Mouse (Mus musculus) neural tube, embryonic 15.5 days (tissue): ENCODE data around the gene Tex101. TPM values are rescaled to one million over a fixed set of nuclear protein-coding genes. Genes with fewer than 3 reads are reported as not detected.

Source experiments
- ATAC-seq: fragments of 200-750 bp; cut with Nextera tagmentation; 2 replicates; pipeline ENCODE4 v1.8.0; 2017; ENCODE audit warnings: mild to moderate bottlenecking, moderate TSS enrichment, moderate library complexity; ENCODE audit not compliant: low FRiP score
- H3K27ac ChIP-seq: fragments of 300-500 bp; sonication (generic); replicated peaks from 2 replicates; pipeline ENCODE4 v1.5.1; 2015; ENCODE audit warnings: mild to moderate bottlenecking, inconsistent platforms
- H3K27me3 ChIP-seq: fragments of 300-500 bp; sonication (generic); replicated peaks from 2 replicates; pipeline ENCODE4 v1.6.1; 2015; ENCODE audit warnings: inconsistent platforms
- H3K36me3 ChIP-seq: fragments of 300-500 bp; sonication (generic); 2 replicates; pipeline ENCODE4 v1.6.1; 2015; ENCODE audit warnings: inconsistent platforms
- H3K4me1 ChIP-seq: fragments of 300-500 bp; sonication (generic); 2 replicates; pipeline ENCODE4 v1.6.1; 2015; ENCODE audit warnings: inconsistent platforms
- H3K4me2 ChIP-seq: fragments of 300-500 bp; sonication (generic); 2 replicates; pipeline ENCODE4 v1.6.1; 2015; ENCODE audit warnings: inconsistent platforms, mild to moderate bottlenecking, moderate library complexity
- H3K4me3 ChIP-seq: fragments of 300-500 bp; sonication (generic); replicated peaks from 2 replicates; pipeline ENCODE4 v1.5.1; 2015; ENCODE audit warnings: mild to moderate bottlenecking, inconsistent platforms
- H3K9ac ChIP-seq: fragments of 300-500 bp; sonication (generic); replicated peaks from 2 replicates; pipeline ENCODE4 v1.6.1; 2015; ENCODE audit warnings: mild to moderate bottlenecking, inconsistent platforms
- H3K9me3 ChIP-seq: fragments of 300-500 bp; sonication (generic); replicated peaks from 2 replicates; pipeline ENCODE4 v1.6.1; 2016; ENCODE audit warnings: inconsistent platforms
- WGBS: fragments of 180-500 bp; shearing (Covaris S2); methylation state at CpG from one replicate; pipeline ENCODE4 v1.1.7; 2015; ENCODE audit warnings: mixed read lengths; 5-methylcytosine and 5-hydroxymethylcytosine counted together
- polyA plus RNA-seq: library from polyadenylated mRNA; unstranded; fragments of >200 nt; fragmentation: Nextera tagmentation; extraction: Ambion mirVana; gene quantifications from 2 replicates; pipeline ENCODE4 v1.2.1, GENCODE M21; 2015

Gene Tex101
- polyA plus RNA-seq, 1 experiment from 2014 or later, result not detected

GRCm38 (mm10) chr7:24661118-24661904 lies 15.2 kb downstream of the Tex101 start:
- no peak overlapping the region for H3K4me2 ChIP-seq
- no peaks in the 10 kb centered on the region for H3K9me3 ChIP-seq
- H3K4me1 ChIP-seq, result no peaks in the 10 kb centered on the region
- H3K27me3 ChIP-seq, result no peaks in the 10 kb centered on the region
- no peak overlapping the region for H3K4me3 ChIP-seq
- no peak overlapping the region for H3K9ac ChIP-seq
- H3K36me3 ChIP-seq, result no peaks in the 10 kb centered on the region
- ATAC-seq, result no peak
- WGBS, result 72% methylated on average over 17 of the region's 17 CpGs
- no peak overlapping the region for H3K27ac ChIP-seq

- no peak overlapping the region for H3K4me2 ChIP-seq
- no peaks in the 10 kb centered on the region for H3K36me3 ChIP-seq
- no peaks in the 10 kb centered on the region for H3K4me1 ChIP-seq
- 59% methylated on average over 12 of the region's 12 CpGs for WGBS
- no peaks in the 10 kb centered on the region for H3K9me3 ChIP-seq
- H3K4me3 ChIP-seq, result no peak overlapping the region
- ATAC-seq, result no peak
- H3K27me3 ChIP-seq, result no peaks in the 10 kb centered on the region
- no peak overlapping the region for H3K9ac ChIP-seq
- no peak overlapping the region for H3K27ac ChIP-seq
These were observed 16.6 kb downstream of the Tex101 start for GRCm38 (mm10) chr7:24659737-24660357.

GRCm38 (mm10) chr7:24653681-24654080 lies 22.8 kb downstream of the Tex101 start:
- no peak for ATAC-seq
- Histone ChIP-seq H3K4me3 (no peak overlapping the region), H3K9ac (no peak overlapping the region), H3K27ac (no peak overlapping the region), H3K27me3 (no peaks in the 10 kb centered on the region), H3K4me2 (no peak overlapping the region), H3K36me3 (no peaks in the 10 kb centered on the region), H3K9me3 (no peaks in the 10 kb centered on the region), H3K4me1 (no peaks in the 10 kb centered on the region)
- WGBS, result 21% methylated on average over 7 of the region's 7 CpGs

- Histone ChIP-seq H3K4me2 (no peak overlapping the region), H3K4me3 (no peak overlapping the region), H3K27me3 (peaks cover 9% of the 10 kb centered on the region; the same call in 1 of the 2 replicates), H3K36me3 (no peaks in the 10 kb centered on the region), H3K9me3 (no peaks in the 10 kb centered on the region), H3K9ac (no peak overlapping the region), H3K4me1 (no peaks in the 10 kb centered on the region), H3K27ac (no peak overlapping the region)
- ATAC-seq, result no peak
- WGBS, result 79% methylated on average over 7 of the region's 7 CpGs
These were observed 30.0 kb downstream of the Tex101 start for GRCm38 (mm10) chr7:24646486-24646885.

GRCm38 (mm10) chr7:24644996-24645395 lies 31.5 kb downstream of the Tex101 start:
- WGBS, result 76% methylated on average over 7 of the region's 7 CpGs
- H3K4me1 ChIP-seq, result no peaks in the 10 kb centered on the region
- H3K36me3 ChIP-seq, result no peaks in the 10 kb centered on the region
- H3K4me2 ChIP-seq, result no peak overlapping the region
- no peak for ATAC-seq
- no peak overlapping the region for H3K9ac ChIP-seq
- H3K27me3 ChIP-seq, result peaks cover 20% of the 10 kb centered on the region
- no peak overlapping the region for H3K27ac ChIP-seq
- no peak overlapping the region for H3K4me3 ChIP-seq
- H3K9me3 ChIP-seq, result no peaks in the 10 kb centered on the region

- Histone ChIP-seq H3K36me3 (no peaks in the 10 kb centered on the region), H3K4me2 (no peak overlapping the region), H3K4me1 (no peaks in the 10 kb centered on the region), H3K4me3 (no peak overlapping the region), H3K9ac (no peak overlapping the region), H3K9me3 (no peaks in the 10 kb centered on the region), H3K27me3 (peaks cover 25% of the 10 kb centered on the region), H3K27ac (no peak overlapping the region)
- WGBS, result 79% methylated on average over 6 of the region's 6 CpGs
- no peak for ATAC-seq
These were observed 32.0 kb downstream of the Tex101 start for GRCm38 (mm10) chr7:24644492-24644891.

- no peak for ATAC-seq
- no peak overlapping the region for H3K9ac ChIP-seq
- no peak overlapping the region for H3K4me2 ChIP-seq
- WGBS, result 7% methylated on average over 9 of the region's 9 CpGs
- H3K27me3 ChIP-seq, result peaks cover 45% of the 10 kb centered on the region
- H3K4me3 ChIP-seq, result no peak overlapping the region
- peaks cover 12% of the 10 kb centered on the region for H3K4me1 ChIP-seq
- H3K9me3 ChIP-seq, result no peaks in the 10 kb centered on the region
- no peak overlapping the region for H3K27ac ChIP-seq
- no peaks in the 10 kb centered on the region for H3K36me3 ChIP-seq
These were observed 34.0 kb downstream of the Tex101 start for GRCm38 (mm10) chr7:24642491-24642890.

GRCm38 (mm10) chr7:24640450-24640849 lies 36.0 kb downstream of the Tex101 start:
- Histone ChIP-seq H3K9me3 (no peaks in the 10 kb centered on the region), H3K4me1 (peaks cover 20% of the 10 kb centered on the region), H3K9ac (no peak overlapping the region), H3K27ac (no peak overlapping the region), H3K4me2 (no peak overlapping the region), H3K27me3 (peaks cover 63% of the 10 kb centered on the region), H3K36me3 (no peaks in the 10 kb centered on the region), H3K4me3 (no peak overlapping the region)
- WGBS, result 64% methylated on average over 13 of the region's 13 CpGs
- ATAC-seq, result no peak

- peaks cover 63% of the 10 kb centered on the region for H3K27me3 ChIP-seq
- no peaks in the 10 kb centered on the region for H3K36me3 ChIP-seq
- H3K4me2 ChIP-seq, result peak overlapping the region; percentile 81
- peak; percentile 32; the same call in 1 of the 2 replicates for ATAC-seq
- peak overlapping the region; percentile 42 for H3K4me3 ChIP-seq
- WGBS, result 3% methylated on average over 35 of the region's 35 CpGs
- H3K4me1 ChIP-seq, result peaks cover 20% of the 10 kb centered on the region
- no peak overlapping the region for H3K27ac ChIP-seq
- H3K9me3 ChIP-seq, result no peaks in the 10 kb centered on the region
- peak overlapping the region; percentile 37; the same call in 1 of the 2 replicates for H3K9ac ChIP-seq
These were observed 38.2 kb downstream of the Tex101 start for GRCm38 (mm10) chr7:24638026-24638856.

GRCm38 (mm10) chr7:24637046-24637445 lies 39.4 kb downstream of the Tex101 start:
- ATAC-seq, result 0 out of 2 replicates have a peak, but pooled peaks have one; percentile 19
- peaks cover 57% of the 10 kb centered on the region for H3K27me3 ChIP-seq
- H3K36me3 ChIP-seq, result no peaks in the 10 kb centered on the region
- H3K4me2 ChIP-seq, result peak overlapping the region; percentile 40
- no peaks in the 10 kb centered on the region for H3K9me3 ChIP-seq
- peak overlapping the region; percentile 6; the same call in 1 of the 2 replicates for H3K4me3 ChIP-seq
- peaks cover 20% of the 10 kb centered on the region for H3K4me1 ChIP-seq
- no peak overlapping the region for H3K27ac ChIP-seq
- no peak overlapping the region for H3K9ac ChIP-seq
- WGBS, result under 1% methylated on average over 18 of the region's 18 CpGs

- Histone ChIP-seq H3K36me3 (no peaks in the 10 kb centered on the region), H3K9ac (no peak within 1 kb of the TSS), H3K4me1 (peaks cover 20% of the 10 kb centered on the region), H3K27ac (no peak within 1 kb of the TSS), H3K27me3 (peaks cover 52% of the 10 kb centered on the region), H3K4me2 (peak within 1 kb of the TSS; percentile 40), H3K9me3 (no peaks in the 10 kb centered on the region), H3K4me3 (peak within 1 kb of the TSS; percentile 6; the same call in 1 of the 2 replicates)
- ATAC-seq, result no peak
- 14% methylated on average over 15 of the region's 15 CpGs for WGBS
These were observed 40.2 kb downstream of the Tex101 start, which contains the start of gene Lypd3 for GRCm38 (mm10) chr7:24636264-24636663. Gene Lypd3 (plus strand): TSS chr7:24636550.
